Comparison of ENCODE assay signal across 8 mouse cellular contexts in the genomic region with DNA sequence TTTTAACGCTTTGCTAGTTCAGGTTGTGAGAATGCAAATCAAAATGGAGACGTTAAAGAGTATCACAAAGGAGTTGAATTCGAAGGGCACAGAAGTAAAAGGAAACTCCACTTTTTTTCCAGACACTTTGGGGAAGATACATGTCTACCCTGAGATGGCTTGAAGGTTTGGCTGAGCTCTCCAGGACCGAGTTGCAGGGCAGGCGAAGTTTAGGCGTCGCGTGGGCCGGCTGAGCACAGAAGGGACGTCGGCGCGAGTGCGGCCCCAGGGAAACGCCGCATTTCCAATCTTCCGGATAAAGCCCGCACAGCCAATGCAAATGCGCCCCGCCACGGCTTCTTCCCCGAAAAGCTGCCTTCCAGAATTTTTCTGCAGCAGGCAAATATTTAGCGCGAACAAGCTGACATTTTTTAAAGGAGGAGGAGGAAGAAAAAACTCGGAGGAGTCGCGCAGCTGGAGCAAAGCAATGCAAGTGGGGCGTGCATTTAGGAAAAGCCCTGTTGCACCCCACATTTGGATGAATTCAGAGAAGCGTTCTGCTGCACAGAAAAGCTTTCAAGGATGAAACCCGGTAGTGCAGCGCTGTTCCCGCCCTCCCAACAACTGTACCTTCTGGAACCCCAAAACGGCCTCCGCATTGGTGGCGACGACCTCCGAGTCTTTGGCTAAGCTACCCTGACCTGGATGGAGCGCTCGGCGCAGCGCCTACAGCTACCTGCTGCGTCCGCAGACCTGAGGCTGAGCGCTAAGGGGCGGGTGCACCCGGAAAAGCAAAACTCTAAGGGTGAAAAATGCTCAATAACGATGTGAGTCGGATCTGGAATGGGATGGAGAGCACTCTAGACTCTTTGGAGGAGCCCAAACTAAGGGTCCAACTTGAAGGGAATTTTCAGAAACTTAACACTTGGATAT. TPM values are rescaled to one million over a fixed set of nuclear protein-coding genes. Genes with fewer than 3 reads are reported as not detected.
A peak's percentile ranks its signal among the peaks of the same experiment; 100 is the strongest.
DNase-seq lines count a peak whose midpoint lies in the region; ATAC-seq and TF ChIP-seq lines count a peak whose summit lies in the region.

No protein-coding gene starts in this region.

- TF ChIP-seq EP300 in liver, postnatal 0 days (IDR thresholded peaks at IDR 0.05; ENCODE audit: low read depth): no peak

- no peak overlapping the region for H3K27ac ChIP-seq in kidney, embryonic 14.5 days (ENCODE audit: low read depth, low read length)
- H3K27ac ChIP-seq in liver, postnatal 0 days (ENCODE audit: low read depth): no peak overlapping the region

- H3K4me2 ChIP-seq in kidney, embryonic 14.5 days (replicated peaks; ENCODE audit: low read depth, low read length): peak overlapping the region; percentile 42
- H3K4me2 ChIP-seq in liver, postnatal 0 days (ENCODE audit: low read depth, low read length): peak overlapping the region; percentile 6; the same call in 1 of the 2 replicates

- no peak for DNase-seq in kidney, postnatal 25 days
- DNase-seq in brain, adult 2 months (ENCODE audit: low read depth, low spot score): peak; percentile 11
- peak; percentile 42 for DNase-seq in forelimb bud, embryonic 11.5 days (ENCODE audit: low read depth, low spot score)
- no peak for DNase-seq in liver, postnatal 0 days
- DNase-seq in T-cell, adult 2 months (ENCODE audit: low spot score): no peak
- no peak for DNase-seq in cerebellum, adult 11-12 months

- H3K9me3 ChIP-seq in kidney, embryonic 14.5 days (ENCODE audit: control insufficient read depth, low read length): no peaks in the 10 kb centered on the region
- no peaks in the 10 kb centered on the region for H3K9me3 ChIP-seq in liver, postnatal 0 days (ENCODE audit: low read length)

- TF ChIP-seq CTCF in liver, postnatal 0 days (IDR thresholded peaks at IDR 0.05; ENCODE audit: low read depth): no peak

- peaks cover 51% of the 10 kb centered on the region for H3K27me3 ChIP-seq in kidney, embryonic 14.5 days (ENCODE audit: control insufficient read depth, insufficient read depth, low read length)
- peaks cover 57% of the 10 kb centered on the region for H3K27me3 ChIP-seq in liver, postnatal 0 days (ENCODE audit: insufficient read depth, low read length)

- WGBS in kidney, embryonic 14.5 days: under 1% methylated on average over 48 of the region's 48 CpGs
- 2% methylated on average over 48 of the region's 48 CpGs for WGBS in liver, postnatal 0 days (ENCODE audit: insufficient replicate concordance)

- H3K36me3 ChIP-seq in kidney, embryonic 14.5 days (ENCODE audit: control insufficient read depth, insufficient read depth, low read length): no peaks in the 10 kb centered on the region
- H3K36me3 ChIP-seq in liver, postnatal 0 days (replicated peaks; ENCODE audit: insufficient read depth, low read length): no peaks in the 10 kb centered on the region

- peak overlapping the region; percentile 19; the same call in 1 of the 2 replicates for H3K9ac ChIP-seq in kidney, embryonic 14.5 days (ENCODE audit: low read depth, low read length)
- no peak overlapping the region for H3K9ac ChIP-seq in liver, postnatal 0 days (replicated peaks)

- peak overlapping the region; percentile 35 for H3K4me3 ChIP-seq in kidney, embryonic 14.5 days (ENCODE audit: low read length)
- H3K4me3 ChIP-seq in liver, postnatal 0 days (ENCODE audit: low read depth, low read length): no peak overlapping the region

- ATAC-seq in kidney, embryonic 14.5 days (ENCODE audit: low FRiP score, low TSS enrichment): no peak
- ATAC-seq in liver, postnatal 0 days: no peak
- ATAC-seq in frontal cortex, adult (ENCODE audit: low TSS enrichment): no peak

- H3K4me1 ChIP-seq in kidney, embryonic 14.5 days (ENCODE audit: control insufficient read depth, insufficient read depth, low read length): peaks cover 15% of the 10 kb centered on the region; the same call in 1 of the 2 replicates
- H3K4me1 ChIP-seq in liver, postnatal 0 days (ENCODE audit: insufficient read depth): 0 out of 2 replicates have a peak, but pooled peaks cover 2% of the 10 kb centered on the region

RNA-seq across cellular contexts. Expression of a gene that starts 1.9 kb away (rescaled TPM):
- polyA plus RNA-seq in kidney, embryonic 14.5 days (2014; fragmentation: Nextera tagmentation; extraction: Ambion mirVana): 0.24 and 0.58 TPM in 2 replicates
- polyA plus RNA-seq in liver, postnatal 0 days (2015; fragmentation: Nextera tagmentation; extraction: Ambion mirVana): 0.12 TPM in 1 of 2 replicates, not detected in the other

RNA-seq across cellular contexts. Expression of a gene that starts 53.9 kb away (rescaled TPM):
- polyA plus RNA-seq in kidney, embryonic 14.5 days (2014; fragmentation: Nextera tagmentation; extraction: Ambion mirVana): 0.13 TPM in 1 of 2 replicates, not detected in the other
- 0.21 and 0.22 TPM in 2 replicates for polyA plus RNA-seq in liver, postnatal 0 days (2015; fragmentation: Nextera tagmentation; extraction: Ambion mirVana)

Comparison
In these comparisons a context has a peak if more than half of its experiments do, and no peak if none do; other contexts are left out.
1. DNase-seq: peak in brain, adult 2 months (single experiment) and forelimb bud, embryonic 11.5 days (single experiment); none in kidney, postnatal 25 days (0 of 2), liver, postnatal 0 days (single experiment), T-cell, adult 2 months (single experiment) and cerebellum, adult 11-12 months (single experiment).